Mouse (Mus musculus) gastrocnemius, postnatal 25 days (tissue): ENCODE data around the gene Rgl3. TPM values are rescaled to one million over a fixed set of nuclear protein-coding genes. Genes with fewer than 3 reads are reported as not detected.
A peak's percentile ranks its signal among the peaks of the same experiment; 100 is the strongest.

Experiments
- DNase-seq: peaks from one replicate; pipeline ENCODE4 v3.0.0; 2022
- total RNA-seq, 2 experiments: library from RNA; stranded (reverse); gene quantifications; 1 replicate in 1 of 2; 2 replicates in 1 of 2; pipeline ENCODE4 v1.2.3; 2021

Rgl3 gene
- total RNA-seq, 2 experiments from 2014 or later: 0.33 to 0.83 TPM

GRCm38 (mm10) chr9:21948146-21948545 is 41.1 kb downstream of the Rgl3 start:
- no peak for DNase-seq

- no peak for DNase-seq
These were observed 41.6 kb downstream of the Rgl3 start for GRCm38 (mm10) chr9:21947540-21948130.

GRCm38 (mm10) chr9:21944267-21944666 is 45.0 kb downstream of the Rgl3 start:
- no peak for DNase-seq

GRCm38 (mm10) chr9:21943638-21944037 is 45.6 kb downstream of the Rgl3 start:
- DNase-seq: no peak

- no peak for DNase-seq
These were observed 46.2 kb downstream of the Rgl3 start for GRCm38 (mm10) chr9:21943046-21943445.

GRCm38 (mm10) chr9:21938234-21938855 is 50.9 kb downstream of the Rgl3 start:
- no peak for DNase-seq

GRCm38 (mm10) chr9:21937711-21938175 is 51.5 kb downstream of the Rgl3 start:
- no peak for DNase-seq

GRCm38 (mm10) chr9:21936692-21937570 is 52.3 kb downstream of the Rgl3 start, which contains the start of gene Plppr2:
Gene Plppr2, plus strand, starts transcription at chr9:21937033.
- DNase-seq: peak; percentile 92

- no peak for DNase-seq
These were observed 53.6 kb downstream of the Rgl3 start for GRCm38 (mm10) chr9:21935466-21936131.

- no peak for DNase-seq
These were observed 55.2 kb downstream of the Rgl3 start for GRCm38 (mm10) chr9:21934021-21934420.

GRCm38 (mm10) chr9:21932445-21933137 is 56.7 kb downstream of the Rgl3 start:
- DNase-seq: no peak

GRCm38 (mm10) chr9:21932006-21932405 is 57.2 kb downstream of the Rgl3 start:
- DNase-seq: no peak

GRCm38 (mm10) chr9:21929208-21929607 is 60.0 kb downstream of the Rgl3 start:
- no peak for DNase-seq

- peak; percentile 93 for DNase-seq
These were observed 62.0 kb downstream of the Rgl3 start, which contains the start of the genes Ccdc159 and Tmem205 for GRCm38 (mm10) chr9:21927208-21927753. Gene Ccdc159, plus strand, starts transcription at chr9:21927471. Gene Tmem205, minus strand, starts transcription at chr9:21927556.

- no peak for DNase-seq
These were observed 62.5 kb downstream of the Rgl3 start for GRCm38 (mm10) chr9:21926784-21927183.

GRCm38 (mm10) chr9:21926155-21926554 is 63.1 kb downstream of the Rgl3 start:
- no peak for DNase-seq

GRCm38 (mm10) chr9:21925506-21925905 is 63.7 kb downstream of the Rgl3 start:
- no peak for DNase-seq

GRCm38 (mm10) chr9:21925034-21925433 is 64.2 kb downstream of the Rgl3 start:
- no peak for DNase-seq

GRCm38 (mm10) chr9:21924099-21924493 is 65.2 kb downstream of the Rgl3 start:
- peak; percentile 83 for DNase-seq

- no peak for DNase-seq
These were observed 65.7 kb downstream of the Rgl3 start for GRCm38 (mm10) chr9:21923490-21924098.

- no peak for DNase-seq
These were observed 66.2 kb downstream of the Rgl3 start for GRCm38 (mm10) chr9:21923036-21923435.
